Mouse (Mus musculus) hindbrain, embryonic 12.5 days (tissue): ENCODE results near the gene Ugt3a1. TPM values are rescaled to one million over a fixed set of nuclear protein-coding genes. Genes with fewer than 3 reads are reported as not detected.

Experiments
- ATAC-seq: fragments of 200-750 bp; cut with Nextera tagmentation; 2 replicates; pipeline ENCODE4 v1.8.0; 2017; ENCODE audit warnings: moderate TSS enrichment; ENCODE audit not compliant: low FRiP score
- H3K27ac ChIP-seq: fragments of 300-500 bp; sonication (generic); 2 replicates; pipeline ENCODE4 v1.5.1; 2016; ENCODE audit warnings: mild to moderate bottlenecking
- H3K27me3 ChIP-seq: fragments of 300-500 bp; sonication (generic); 2 replicates; pipeline ENCODE4 v1.6.1; 2016; ENCODE audit warnings: mild to moderate bottlenecking
- H3K36me3 ChIP-seq: fragments of 300-500 bp; sonication (generic); 2 replicates; pipeline ENCODE4 v1.6.1; 2016; ENCODE audit warnings: mild to moderate bottlenecking
- H3K4me1 ChIP-seq: fragments of 300-500 bp; sonication (generic); 2 replicates; pipeline ENCODE4 v1.6.1; 2016
- H3K4me2 ChIP-seq: fragments of 300-500 bp; sonication (generic); replicated peaks from 2 replicates; pipeline ENCODE4 v1.6.1; 2016; ENCODE audit warnings: mild to moderate bottlenecking
- H3K4me3 ChIP-seq: fragments of 300-500 bp; sonication (generic); 2 replicates; pipeline ENCODE4 v1.5.1; 2016; ENCODE audit warnings: mild to moderate bottlenecking
- H3K9ac ChIP-seq: fragments of 300-500 bp; sonication (generic); 2 replicates; pipeline ENCODE4 v1.6.1; 2016; ENCODE audit warnings: mild to moderate bottlenecking, moderate library complexity
- H3K9me3 ChIP-seq: fragments of 300-500 bp; sonication (generic); replicated peaks from 2 replicates; pipeline ENCODE4 v1.6.1; 2016; ENCODE audit warnings: mild to moderate bottlenecking
- WGBS: fragments of 180-500 bp; shearing (Covaris S2); methylation state at CpG from one replicate; pipeline ENCODE4 v1.1.7; 2016; 5-methylcytosine and 5-hydroxymethylcytosine counted together
- polyA plus RNA-seq: library from polyadenylated mRNA; unstranded; fragments of >200 nt; fragmentation: Nextera tagmentation; extraction: Ambion mirVana; gene quantifications from 2 replicates; pipeline ENCODE4 v1.2.1, GENCODE M21; 2016

Gene Ugt3a1
- polyA plus RNA-seq, 1 experiment from 2014 or later: not detected

DNA sequence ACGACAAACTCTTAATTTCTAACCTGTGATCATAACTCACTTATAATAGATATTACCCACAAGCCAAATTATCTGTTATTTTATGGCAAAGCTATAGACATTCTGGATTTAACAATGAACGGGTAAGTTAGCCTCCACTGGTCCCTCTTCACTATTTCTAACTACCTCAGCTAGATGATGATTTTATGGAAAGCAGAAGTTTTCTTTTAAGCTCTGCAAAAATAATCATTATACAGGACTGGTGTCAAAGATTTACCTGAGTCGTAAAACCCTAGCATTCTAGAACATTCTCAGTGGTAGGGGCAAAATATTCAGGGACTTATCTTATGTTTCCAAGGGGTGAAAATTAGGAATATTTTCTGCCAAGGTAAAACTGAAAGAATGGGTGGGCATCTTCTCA is 59.9 kb downstream of the Ugt3a1 start:
- Histone ChIP-seq H3K4me1 (no peaks in the 10 kb centered on the region), H3K36me3 (no peaks in the 10 kb centered on the region), H3K4me2 (no peak overlapping the region), H3K4me3 (no peak overlapping the region), H3K27ac (no peak overlapping the region), H3K9me3 (no peaks in the 10 kb centered on the region), H3K27me3 (no peaks in the 10 kb centered on the region), H3K9ac (no peak overlapping the region)
- no peak for ATAC-seq
- 87% methylated on average over 3 of the region's 3 CpGs for WGBS

DNA sequence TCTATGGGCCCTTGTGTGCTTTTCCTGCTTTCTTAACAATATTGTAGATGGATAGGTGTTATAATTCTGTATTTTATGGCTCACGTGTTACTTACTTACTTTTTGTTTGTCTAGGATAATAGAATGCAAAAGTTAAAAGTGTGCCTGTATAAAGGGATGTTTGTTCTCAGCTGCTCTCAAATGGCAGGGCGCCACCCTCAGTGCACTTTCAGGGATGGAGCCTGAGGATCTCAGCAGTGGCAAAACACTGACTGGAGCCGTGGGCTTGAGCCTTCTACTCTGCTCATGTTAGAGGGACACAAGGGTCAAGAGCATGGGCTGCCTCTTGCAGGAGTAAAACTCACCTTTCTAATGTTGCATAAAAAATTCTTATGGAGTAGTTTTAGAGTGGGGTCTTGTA is 60.3 kb downstream of the Ugt3a1 start:
- H3K4me2 ChIP-seq: no peak overlapping the region
- H3K9ac ChIP-seq: no peak overlapping the region
- 70% methylated on average over 3 of the region's 3 CpGs for WGBS
- no peaks in the 10 kb centered on the region for H3K9me3 ChIP-seq
- H3K36me3 ChIP-seq: no peaks in the 10 kb centered on the region
- H3K4me3 ChIP-seq: no peak overlapping the region
- H3K27ac ChIP-seq: no peak overlapping the region
- no peak for ATAC-seq
- H3K27me3 ChIP-seq: no peaks in the 10 kb centered on the region
- H3K4me1 ChIP-seq: no peaks in the 10 kb centered on the region

DNA sequence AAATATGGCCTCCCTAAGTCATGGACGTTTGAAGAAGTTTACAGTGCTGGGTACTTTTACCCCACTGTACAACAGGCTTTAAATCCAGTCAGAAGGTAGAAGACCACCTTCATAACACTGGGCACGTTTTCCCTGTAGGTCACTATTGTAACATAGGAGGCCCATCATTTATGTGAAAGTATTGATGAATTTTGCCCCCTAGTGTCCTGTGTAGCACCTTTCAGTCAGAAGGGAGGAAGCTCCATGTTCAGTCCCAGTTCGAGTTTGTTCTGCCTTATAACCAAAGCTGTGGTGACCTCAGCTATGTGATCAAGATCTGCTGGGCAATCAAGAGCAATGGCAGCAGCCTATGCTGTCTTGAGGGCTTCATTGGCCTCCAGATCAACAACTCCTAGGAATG is 72.1 kb downstream of the Ugt3a1 start:
- Histone ChIP-seq H3K9me3 (no peaks in the 10 kb centered on the region), H3K4me1 (no peaks in the 10 kb centered on the region), H3K9ac (no peak overlapping the region), H3K4me3 (no peak overlapping the region), H3K27me3 (no peaks in the 10 kb centered on the region), H3K36me3 (no peaks in the 10 kb centered on the region), H3K27ac (no peak overlapping the region), H3K4me2 (no peak overlapping the region)
- 50% methylated on average over 3 of the region's 3 CpGs for WGBS
- ATAC-seq: no peak

- no peaks in the 10 kb centered on the region for H3K36me3 ChIP-seq
- H3K4me2 ChIP-seq: no peak overlapping the region
- ATAC-seq: no peak
- H3K9ac ChIP-seq: no peak overlapping the region
- no peaks in the 10 kb centered on the region for H3K27me3 ChIP-seq
- WGBS: 76% methylated on average over 2 of the region's 2 CpGs
- no peaks in the 10 kb centered on the region for H3K9me3 ChIP-seq
- no peak overlapping the region for H3K4me3 ChIP-seq
- no peak overlapping the region for H3K27ac ChIP-seq
- no peaks in the 10 kb centered on the region for H3K4me1 ChIP-seq
Observed at GRCm38 (mm10) chr15:9362801-9363200, 86.1 kb downstream of the Ugt3a1 start.

Other genes starting within 250 kb of the Ugt3a1 start
- 39.0 and 43.1 TPM in 2 replicates for gene Nadk2, start 205.6 kb upstream of the Ugt3a1 start, polyA plus RNA-seq
- 3.0 and 3.4 TPM in 2 replicates for gene Lmbrd2, start 136.3 kb upstream of the Ugt3a1 start, polyA plus RNA-seq
- 71.7 and 74.7 TPM in 2 replicates for gene Skp2, start 121.5 kb upstream of the Ugt3a1 start, polyA plus RNA-seq
- gene Ugt3a2, start 58.7 kb downstream of the Ugt3a1 start, polyA plus RNA-seq: not detected in 2 replicates
- 3.2 and 4.2 TPM in 2 replicates for gene Capsl, start 159.1 kb downstream of the Ugt3a1 start, polyA plus RNA-seq